Comparison of ENCODE assay signal across 27 mouse cellular contexts in the genomic region with DNA sequence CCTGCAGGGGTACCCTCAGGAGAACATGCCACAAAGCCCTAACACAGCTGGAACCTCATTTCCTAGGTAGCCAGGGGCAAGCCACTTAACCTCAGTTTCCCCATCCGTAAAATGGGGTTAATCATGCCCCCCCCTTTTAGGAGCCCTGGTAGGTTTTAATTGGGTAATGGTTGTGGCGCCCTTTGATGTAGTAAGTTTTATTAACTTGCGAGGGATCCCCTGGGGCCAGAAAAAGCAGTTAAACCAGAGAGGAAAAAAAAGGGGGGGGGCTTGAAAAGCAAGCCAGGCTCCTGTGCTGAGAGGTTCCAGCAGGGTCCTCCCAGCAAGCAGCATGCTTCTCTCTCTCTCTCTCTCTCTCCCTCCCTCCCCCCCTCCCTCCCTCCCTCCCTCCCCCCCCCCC. TPM values are rescaled to one million over a fixed set of nuclear protein-coding genes. Genes with fewer than 3 reads are reported as not detected.
DNase-seq lines count a peak whose midpoint lies in the region; ATAC-seq and TF ChIP-seq lines count a peak whose summit lies in the region.
"Had no signal": no experiment of that assay in that cellular context is flagged by ENCODE, and none has a peak within 500 bp of the region (broad histone marks: within the 10 kb centered on the region; RNA-seq: fewer than 3 reads in every experiment).

No protein-coding gene starts in this region.

- no peaks in the 10 kb centered on the region for H3K27me3 ChIP-seq in embryonic facial prominence, embryonic 14.5 days (replicated peaks; ENCODE audit: control insufficient read depth, insufficient read depth, low read length)
- H3K27me3 ChIP-seq in embryonic facial prominence, embryonic 10.5 days (replicated peaks; ENCODE audit: low read depth, poor library complexity, severe bottlenecking): 0 out of 2 replicates have a peak, but pooled peaks cover 4% of the 10 kb centered on the region
- H3K27me3 ChIP-seq in kidney, embryonic 14.5 days (ENCODE audit: control insufficient read depth, insufficient read depth, low read length): no peaks in the 10 kb centered on the region
- no peaks in the 10 kb centered on the region for H3K27me3 ChIP-seq in limb, embryonic 14.5 days (ENCODE audit: control insufficient read depth, insufficient read depth, low read length)
- H3K27me3 ChIP-seq: hindbrain, embryonic 13.5 days had no signal

- no peak for TF ChIP-seq POLR2A in limb, embryonic 14.5 days (IDR thresholded peaks at IDR 0.05; ENCODE audit: borderline replicate concordance, extremely low read depth, insufficient read depth, insufficient read length)

- no peak overlapping the region for H3K4me3 ChIP-seq in embryonic facial prominence, embryonic 14.5 days (ENCODE audit: low read depth, low read length)
- H3K4me3 ChIP-seq in embryonic facial prominence, embryonic 10.5 days: no peak overlapping the region
- no peak overlapping the region for H3K4me3 ChIP-seq in kidney, embryonic 14.5 days (ENCODE audit: low read length)
- H3K4me3 ChIP-seq in limb, embryonic 14.5 days (replicated peaks; ENCODE audit: low read length): no peak overlapping the region
- H3K4me3 ChIP-seq: hindbrain, embryonic 13.5 days; liver, embryonic 15.5 days had no signal

- H3K9ac ChIP-seq in embryonic facial prominence, embryonic 14.5 days (ENCODE audit: low read depth, low read length): no peak overlapping the region
- H3K9ac ChIP-seq in kidney, embryonic 14.5 days (ENCODE audit: low read depth, low read length): no peak overlapping the region
- no peak overlapping the region for H3K9ac ChIP-seq in limb, embryonic 14.5 days (ENCODE audit: low read depth, low read length, severe bottlenecking)
- H3K9ac ChIP-seq: hindbrain, embryonic 13.5 days; liver, embryonic 15.5 days; lung, embryonic 14.5 days had no signal

- peak; percentile 41 for DNase-seq in embryonic facial prominence, embryonic 14.5 days (ENCODE audit: low spot score)
- DNase-seq in embryonic facial prominence, embryonic 10.5 days (ENCODE audit: low spot score): no peak
- no peak for DNase-seq in kidney, adult 18-20 months
- DNase-seq in forelimb bud, embryonic 11.5 days (ENCODE audit: low read depth, low spot score): peak; percentile 72
- peak; percentile 56 for DNase-seq in limb, embryonic 14.5 days (ENCODE audit: low spot score)
- DNase-seq in cerebellum, postnatal 4 days (ENCODE audit: low spot score in 2 of 2): no peak
- no peak for DNase-seq in gastrocnemius, postnatal 10 days
- DNase-seq: adrenal gland, adult 8-10 months; cerebellum, adult 2 months; cerebellum, postnatal 14 days; gastrocnemius, postnatal 14 days; heart, postnatal 36 days; liver; lung, embryonic 14.5 days; lung, postnatal 14 days; midbrain, embryonic 14.5 days; right cerebral cortex, postnatal 25 days; thymus, adult 2 months; thymus, postnatal 36 days had no signal

- no peaks in the 10 kb centered on the region for H3K36me3 ChIP-seq in embryonic facial prominence, embryonic 14.5 days (ENCODE audit: control insufficient read depth, insufficient read depth, low read length)
- H3K36me3 ChIP-seq in embryonic facial prominence, embryonic 10.5 days (replicated peaks): no peaks in the 10 kb centered on the region
- H3K36me3 ChIP-seq in kidney, embryonic 14.5 days (ENCODE audit: control insufficient read depth, insufficient read depth, low read length): no peaks in the 10 kb centered on the region
- no peaks in the 10 kb centered on the region for H3K36me3 ChIP-seq in limb, embryonic 14.5 days (ENCODE audit: control insufficient read depth, insufficient read depth, low read length)
- H3K36me3 ChIP-seq: G1E; hindbrain, embryonic 13.5 days; liver, embryonic 15.5 days had no signal

- H3K27ac ChIP-seq in embryonic facial prominence, embryonic 14.5 days (replicated peaks; ENCODE audit: low read depth, low read length): no peak overlapping the region
- no peak overlapping the region for H3K27ac ChIP-seq in embryonic facial prominence, embryonic 10.5 days (replicated peaks)
- H3K27ac ChIP-seq in kidney, embryonic 14.5 days (ENCODE audit: low read depth, low read length): peak overlapping the region; percentile 86; the same call in 1 of the 2 replicates
- no peak overlapping the region for H3K27ac ChIP-seq in limb, embryonic 14.5 days (replicated peaks; ENCODE audit: low read depth, low read length)
- H3K27ac ChIP-seq: hindbrain, embryonic 13.5 days; liver, embryonic 15.5 days had no signal

- ATAC-seq in embryonic facial prominence, embryonic 14.5 days (ENCODE audit: low read depth): no peak
- peak; percentile 14; the same call in 1 of the 2 replicates for ATAC-seq in kidney, embryonic 14.5 days (ENCODE audit: low FRiP score, low TSS enrichment)
- peak; percentile 43 for ATAC-seq in limb, embryonic 14.5 days (ENCODE audit: low FRiP score, low read depth)
- ATAC-seq: forebrain, embryonic 16.5 days; intestine, postnatal 0 days had no signal

- H3K9me3 ChIP-seq in embryonic facial prominence, embryonic 14.5 days (ENCODE audit: control insufficient read depth, low read length): no peaks in the 10 kb centered on the region; the same call in 1 of the 2 replicates
- peaks cover under 1% of the 10 kb centered on the region; the same call in 1 of the 2 replicates for H3K9me3 ChIP-seq in embryonic facial prominence, embryonic 10.5 days
- H3K9me3 ChIP-seq in kidney, embryonic 14.5 days (ENCODE audit: control insufficient read depth, low read length): no peaks in the 10 kb centered on the region; the same call in 1 of the 2 replicates
- H3K9me3 ChIP-seq in limb, embryonic 14.5 days (ENCODE audit: control insufficient read depth, low read length): no peaks in the 10 kb centered on the region
- H3K9me3 ChIP-seq: hindbrain, embryonic 13.5 days; liver, embryonic 15.5 days had no signal

- H3K4me2 ChIP-seq in embryonic facial prominence, embryonic 14.5 days (ENCODE audit: low read depth, low read length): no peak overlapping the region
- H3K4me2 ChIP-seq in kidney, embryonic 14.5 days (replicated peaks; ENCODE audit: low read depth, low read length): no peak overlapping the region
- H3K4me2 ChIP-seq in limb, embryonic 14.5 days (replicated peaks; ENCODE audit: low read depth, low read length, severe bottlenecking): no peak overlapping the region
- H3K4me2 ChIP-seq: hindbrain, embryonic 13.5 days; liver, embryonic 15.5 days; lung, embryonic 14.5 days had no signal

- 30% methylated on average over 3 of the region's 3 CpGs for WGBS in embryonic facial prominence, embryonic 14.5 days
- WGBS in embryonic facial prominence, embryonic 10.5 days: 45% methylated on average over 3 of the region's 3 CpGs
- 13% methylated on average over 3 of the region's 3 CpGs for WGBS in kidney, embryonic 14.5 days
- WGBS in limb, embryonic 14.5 days: 10% methylated on average over 3 of the region's 3 CpGs

- H3K4me1 ChIP-seq in embryonic facial prominence, embryonic 14.5 days (ENCODE audit: control insufficient read depth, insufficient read depth, low read length): peaks cover 10% of the 10 kb centered on the region; the same call in 1 of the 2 replicates
- H3K4me1 ChIP-seq in embryonic facial prominence, embryonic 10.5 days: peaks cover 23% of the 10 kb centered on the region
- H3K4me1 ChIP-seq in kidney, embryonic 14.5 days (ENCODE audit: control insufficient read depth, insufficient read depth, low read length): peaks cover 24% of the 10 kb centered on the region
- H3K4me1 ChIP-seq in limb, embryonic 14.5 days (ENCODE audit: control insufficient read depth, insufficient read depth, low read length): peaks cover 28% of the 10 kb centered on the region
- H3K4me1 ChIP-seq: liver, embryonic 15.5 days had no signal

RNA-seq across cellular contexts. Expression of a gene that starts 18.6 kb away (rescaled TPM):
- 1.4 and 2.4 TPM in 2 replicates for polyA plus RNA-seq in embryonic facial prominence, embryonic 14.5 days (2014; fragmentation: Nextera tagmentation; extraction: Ambion mirVana)
- 0.54 and 0.83 TPM in 2 replicates for polyA plus RNA-seq in embryonic facial prominence, embryonic 10.5 days (2016; fragmentation: Nextera tagmentation; extraction: Ambion mirVana)
- polyA plus RNA-seq in kidney, embryonic 14.5 days (2014; fragmentation: Nextera tagmentation; extraction: Ambion mirVana): 4.9 and 5.8 TPM in 2 replicates
- 2.8 and 3.6 TPM in 2 replicates for polyA plus RNA-seq in limb, embryonic 14.5 days (2012; rRNA removed)
- 0.70 and 1.0 TPM in 2 replicates for polyA plus RNA-seq in limb, embryonic 14.5 days (2014; fragmentation: Nextera tagmentation; extraction: Ambion mirVana)
- not detected for total RNA-seq in gastrocnemius, postnatal 10 days (2021)
- total RNA-seq: G1E; gastrocnemius, postnatal 14 days; heart, postnatal 36 days had no signal
- polyA plus RNA-seq: C2C12, G1E had no signal

RNA-seq across cellular contexts. Expression of a gene that starts 42.9 kb away (rescaled TPM):
- 8.1 and 8.8 TPM in 2 replicates for polyA plus RNA-seq in embryonic facial prominence, embryonic 14.5 days (2014; fragmentation: Nextera tagmentation; extraction: Ambion mirVana)
- 8.7 and 9.7 TPM in 2 replicates for polyA plus RNA-seq in embryonic facial prominence, embryonic 10.5 days (2016; fragmentation: Nextera tagmentation; extraction: Ambion mirVana)
- 20.5 and 31.3 TPM in 2 replicates for polyA plus RNA-seq in kidney, embryonic 14.5 days (2014; fragmentation: Nextera tagmentation; extraction: Ambion mirVana)
- polyA plus RNA-seq in limb, embryonic 14.5 days (2012; rRNA removed): 31.6 and 38.9 TPM in 2 replicates
- polyA plus RNA-seq in limb, embryonic 14.5 days (2014; fragmentation: Nextera tagmentation; extraction: Ambion mirVana): 10.5 and 11.3 TPM in 2 replicates
- total RNA-seq in gastrocnemius, postnatal 10 days (2021): under 1 TPM; 0.56 to 0.63 TPM
- total RNA-seq: granulocyte monocyte progenitor cell, adult 5-6 weeks had no signal
- polyA plus RNA-seq: G1E had no signal

Comparison
In these comparisons a context has a peak if more than half of its experiments do, and no peak if none do; other contexts are left out.
1. DNase-seq: peak in embryonic facial prominence, embryonic 14.5 days (single experiment), forelimb bud, embryonic 11.5 days (single experiment) and limb, embryonic 14.5 days (single experiment); none in embryonic facial prominence, embryonic 10.5 days (single experiment), kidney, adult 18-20 months (single experiment), cerebellum, postnatal 4 days (0 of 2) and gastrocnemius, postnatal 10 days (single experiment).